Mouse (Mus musculus) spleen, adult 2 months (tissue): ENCODE results near the gene Fkbp3.

Experiments
- CTCF ChIP-seq: fragments of 200-500 bp; IDR thresholded peaks from 2 replicates; pipeline ENCODE4 v1.5.1; 2011; ENCODE audit warnings: mild to moderate bottlenecking, inconsistent platforms; ENCODE audit not compliant: insufficient read depth, insufficient read length, insufficient replicate concordance; ENCODE audit errors: extremely low read depth
- POLR2A ChIP-seq: fragments of 200-500 bp; IDR thresholded peaks from 2 replicates; pipeline ENCODE4 v1.6.1; 2011; ENCODE audit warnings: low read depth, low read length, inconsistent platforms

- TF ChIP-seq CTCF (no peak), POLR2A (no peak)
These were observed 7.6 kb downstream of the Fkbp3 start for GRCm38 (mm10) chr12:65066234-65066633.
